Mouse (Mus musculus): ENCODE measurements at regions not wholly inside any gene's neighbourhood (a gene's known extent, or its start where the extent isn't known, plus 50 kb on each side); places are given as distances from the start of the nearest gene placed in this dataset.

- TF ChIP-seq HCFC1 (IDR thresholded peaks at IDR 0.05; ENCODE audit: borderline replicate concordance, insufficient read depth, low read length) = no peak
- TF ChIP-seq ZNF384 (IDR thresholded peaks at IDR 0.05; ENCODE audit: low read depth, low read length) = no peak
- no peak for TF ChIP-seq ZC3H11A (IDR thresholded peaks at IDR 0.05; ENCODE audit: borderline replicate concordance, low read depth, low read length)
- no peak for TF ChIP-seq MAFK (IDR thresholded peaks at IDR 0.05; ENCODE audit: insufficient read depth, low read depth, low read length)
- no peak for TF ChIP-seq CHD2 (IDR thresholded peaks at IDR 0.05; ENCODE audit: low read depth, low read length)
Measured at GRCm38 (mm10) chr11:26814601-26815000, 220.8 kb upstream of the Vrk2 start.
